Comparison of ENCODE assay signal across 9 mouse cellular contexts in genomic region chr11:97947426-97947825, GRCm38 (mm10). TPM values are rescaled to one million over a fixed set of nuclear protein-coding genes. Genes with fewer than 3 reads are reported as not detected.
A peak's percentile ranks its signal among the peaks of the same experiment; 100 is the strongest.
DNase-seq lines count a peak whose midpoint lies in the region; ATAC-seq lines count a peak whose summit lies in the region.
"Had no signal": no experiment of that assay in that cellular context is flagged by ENCODE, and none has a peak within 500 bp of the region (broad histone marks: within the 10 kb centered on the region; RNA-seq: fewer than 3 reads in every experiment).

No protein-coding gene starts in this region.

- no peaks in the 10 kb centered on the region for H3K9me3 ChIP-seq in hindbrain, embryonic 14.5 days (ENCODE audit: control insufficient read depth, low read length)
- H3K9me3 ChIP-seq in hindbrain, embryonic 16.5 days (ENCODE audit: control insufficient read depth, low read length) = no peaks in the 10 kb centered on the region
- H3K9me3 ChIP-seq in embryonic facial prominence, embryonic 14.5 days (ENCODE audit: control insufficient read depth, low read length) = no peaks in the 10 kb centered on the region
- H3K9me3 ChIP-seq: embryonic facial prominence, embryonic 12.5 days had no signal

- no peaks in the 10 kb centered on the region for H3K36me3 ChIP-seq in hindbrain, embryonic 14.5 days (replicated peaks; ENCODE audit: control insufficient read depth, insufficient read depth)
- H3K36me3 ChIP-seq in hindbrain, embryonic 16.5 days (ENCODE audit: control insufficient read depth, insufficient read depth, low read length) = no peaks in the 10 kb centered on the region
- no peaks in the 10 kb centered on the region for H3K36me3 ChIP-seq in embryonic facial prominence, embryonic 14.5 days (ENCODE audit: control insufficient read depth, insufficient read depth, low read length)
- H3K36me3 ChIP-seq: embryonic facial prominence, embryonic 12.5 days had no signal

- no peak overlapping the region for H3K27ac ChIP-seq in hindbrain, embryonic 14.5 days
- no peak overlapping the region for H3K27ac ChIP-seq in hindbrain, embryonic 16.5 days (ENCODE audit: low read depth, low read length)
- H3K27ac ChIP-seq in embryonic facial prominence, embryonic 14.5 days (replicated peaks; ENCODE audit: low read depth, low read length) = no peak overlapping the region
- H3K27ac ChIP-seq: embryonic facial prominence, embryonic 12.5 days had no signal

- peaks cover 12% of the 10 kb centered on the region for H3K4me1 ChIP-seq in hindbrain, embryonic 14.5 days (replicated peaks; ENCODE audit: control insufficient read depth, insufficient read depth, low read length)
- H3K4me1 ChIP-seq in hindbrain, embryonic 16.5 days (ENCODE audit: control insufficient read depth, insufficient read depth, low read depth, low read length) = peaks cover 9% of the 10 kb centered on the region
- H3K4me1 ChIP-seq in embryonic facial prominence, embryonic 14.5 days (ENCODE audit: control insufficient read depth, insufficient read depth, low read length) = peaks cover 4% of the 10 kb centered on the region; the same call in 1 of the 2 replicates

- no peak for ATAC-seq in hindbrain, embryonic 14.5 days (ENCODE audit: low FRiP score)
- no peak for ATAC-seq in hindbrain, embryonic 16.5 days
- ATAC-seq in embryonic facial prominence, embryonic 14.5 days (ENCODE audit: low read depth) = no peak

- no peaks in the 10 kb centered on the region for H3K27me3 ChIP-seq in hindbrain, embryonic 14.5 days (ENCODE audit: control insufficient read depth, insufficient read depth, low read length)
- H3K27me3 ChIP-seq in hindbrain, embryonic 16.5 days (replicated peaks; ENCODE audit: control insufficient read depth, insufficient read depth, low read length) = no peaks in the 10 kb centered on the region
- no peaks in the 10 kb centered on the region for H3K27me3 ChIP-seq in embryonic facial prominence, embryonic 14.5 days (replicated peaks; ENCODE audit: control insufficient read depth, insufficient read depth, low read length)
- H3K27me3 ChIP-seq: embryonic facial prominence, embryonic 12.5 days had no signal

- WGBS in hindbrain, embryonic 14.5 days = 14% methylated on average over 7 of the region's 7 CpGs
- WGBS in hindbrain, embryonic 16.5 days = 11% methylated on average over 7 of the region's 7 CpGs
- 12% methylated on average over 7 of the region's 7 CpGs for WGBS in embryonic facial prominence, embryonic 14.5 days

- no peak overlapping the region for H3K9ac ChIP-seq in hindbrain, embryonic 14.5 days
- H3K9ac ChIP-seq in hindbrain, embryonic 16.5 days (ENCODE audit: low read depth, low read length) = no peak overlapping the region
- no peak overlapping the region for H3K9ac ChIP-seq in embryonic facial prominence, embryonic 14.5 days (ENCODE audit: low read depth, low read length)
- H3K9ac ChIP-seq: embryonic facial prominence, embryonic 12.5 days had no signal

- no peak overlapping the region for H3K4me2 ChIP-seq in hindbrain, embryonic 14.5 days (replicated peaks)
- no peak overlapping the region for H3K4me2 ChIP-seq in hindbrain, embryonic 16.5 days (ENCODE audit: low read length)
- no peak overlapping the region for H3K4me2 ChIP-seq in embryonic facial prominence, embryonic 14.5 days (ENCODE audit: low read depth, low read length)
- H3K4me2 ChIP-seq: embryonic facial prominence, embryonic 12.5 days had no signal

- DNase-seq in hindbrain, embryonic 14.5 days (ENCODE audit: low spot score) = peak; percentile 61
- DNase-seq in A20 (ENCODE audit: low read depth, low spot score) (peak; percentile 63), ES-CJ7 (ENCODE audit: low read depth, low spot score) (peak; percentile 92), adipocyte (ENCODE audit: low spot score) (no peak)
- peak; percentile 36 for DNase-seq in embryonic facial prominence, embryonic 14.5 days (ENCODE audit: low spot score)
- peak; percentile 67 for DNase-seq in lung, postnatal 36 days
- no peak for DNase-seq in heart, adult 9 months (ENCODE audit: low spot score in 2 of 2)

- H3K4me3 ChIP-seq in hindbrain, embryonic 14.5 days (replicated peaks; ENCODE audit: low read length) = no peak overlapping the region
- H3K4me3 ChIP-seq in hindbrain, embryonic 16.5 days (ENCODE audit: low read length) = no peak overlapping the region
- no peak overlapping the region for H3K4me3 ChIP-seq in embryonic facial prominence, embryonic 14.5 days (ENCODE audit: low read depth, low read length)
- H3K4me3 ChIP-seq: embryonic facial prominence, embryonic 12.5 days had no signal

RNA-seq across cellular contexts. Expression of gene Plxdc1, which starts 38.8 kb away (rescaled TPM):
- polyA plus RNA-seq in hindbrain, embryonic 14.5 days (2014; fragmentation: Nextera tagmentation; extraction: Ambion mirVana) = 0.90 and 1.1 TPM in 2 replicates
- polyA plus RNA-seq in hindbrain, embryonic 16.5 days (2015; fragmentation: Nextera tagmentation; extraction: Ambion mirVana) = 2.1 and 2.8 TPM in 2 replicates
- 1.6 and 2.0 TPM in 2 replicates for polyA plus RNA-seq in embryonic facial prominence, embryonic 14.5 days (2014; fragmentation: Nextera tagmentation; extraction: Ambion mirVana)

RNA-seq across cellular contexts. Expression of gene Arl5c, which starts 48.6 kb away (rescaled TPM):
- polyA plus RNA-seq in hindbrain, embryonic 14.5 days (2014; fragmentation: Nextera tagmentation; extraction: Ambion mirVana) = 6.5 and 11.0 TPM in 2 replicates
- 7.3 and 7.6 TPM in 2 replicates for polyA plus RNA-seq in hindbrain, embryonic 16.5 days (2015; fragmentation: Nextera tagmentation; extraction: Ambion mirVana)
- 6.1 and 7.0 TPM in 2 replicates for polyA plus RNA-seq in embryonic facial prominence, embryonic 14.5 days (2014; fragmentation: Nextera tagmentation; extraction: Ambion mirVana)

Comparison
In these comparisons a context has a peak if more than half of its experiments do, and no peak if none do; other contexts are left out.
1. DNase-seq: peak in hindbrain, embryonic 14.5 days (single experiment), A20 (single experiment), ES-CJ7 (single experiment), embryonic facial prominence, embryonic 14.5 days (single experiment) and lung, postnatal 36 days (single experiment); none in adipocyte (single experiment) and heart, adult 9 months (0 of 2).